Mouse (Mus musculus) liver, adult 2 months (tissue): Measurements from ENCODE around the gene Taf9b.

ENCODE experiments used
- CTCF ChIP-seq: fragments of 200-500 bp; IDR thresholded peaks from 2 replicates; pipeline ENCODE4 v1.5.1; 2011; ENCODE audit warnings: low read depth, low read length, control low read depth
- POLR2A ChIP-seq: fragments of 200-500 bp; IDR thresholded peaks from 2 replicates; pipeline ENCODE4 v1.6.1; 2011; ENCODE audit warnings: low read length, control low read depth; ENCODE audit not compliant: insufficient read depth; ENCODE audit errors: extremely low read depth

DNA sequence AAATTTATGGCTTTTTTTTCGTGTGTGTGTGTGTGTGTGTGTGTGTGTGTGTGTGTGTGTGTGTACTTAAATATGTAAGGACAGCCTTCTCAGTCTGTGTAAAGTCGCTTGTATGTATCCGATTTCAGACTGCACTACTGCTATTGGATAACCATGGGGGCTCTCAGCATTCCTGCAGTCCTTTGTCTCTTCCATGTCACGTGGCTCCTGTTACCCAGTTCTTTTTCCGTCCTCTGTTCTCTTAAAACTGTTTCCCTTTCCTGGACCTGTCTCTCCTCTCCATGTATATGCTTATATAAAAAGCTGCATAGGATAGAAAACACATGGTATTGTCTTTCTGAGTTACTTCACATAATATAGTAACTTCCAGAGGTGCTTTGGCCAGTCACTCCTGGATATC, 35.3 kb downstream of the Taf9b start:
- no peak for TF ChIP-seq CTCF
- no peak for TF ChIP-seq POLR2A
